Mouse (Mus musculus) ovary, postnatal 14 days (tissue): ENCODE results near the gene Atp6v1e1.

Experiments used
- DNase-seq: peaks from one replicate; pipeline ENCODE4 v3.0.0; 2022; ENCODE audit warnings: low spot score

The Atp6v1e1 gene

DNA sequence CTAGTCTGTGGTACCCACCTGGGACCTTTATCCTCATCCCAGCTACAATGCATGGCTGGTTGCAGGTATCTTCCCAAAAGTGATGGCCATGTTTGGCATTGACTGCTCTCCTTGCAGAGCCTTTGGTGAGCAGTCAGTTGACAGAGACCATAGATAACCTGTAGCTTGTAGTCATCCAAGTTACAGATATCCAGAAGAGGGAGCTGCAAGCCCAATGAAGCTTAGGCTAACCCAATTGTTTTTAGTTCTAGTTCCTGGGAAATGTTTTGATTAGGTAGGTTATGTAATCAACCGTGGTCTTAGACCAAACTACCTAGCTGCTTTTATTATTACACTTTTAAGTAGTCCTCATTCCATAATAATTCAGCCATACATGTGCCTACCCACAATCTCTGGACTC, 51.2 kb downstream of the Atp6v1e1 start:
- no peak for DNase-seq

GRCm38 (mm10) chr6:120769972-120770371, 52.6 kb downstream of the Atp6v1e1 start:
- DNase-seq, result no peak

DNA sequence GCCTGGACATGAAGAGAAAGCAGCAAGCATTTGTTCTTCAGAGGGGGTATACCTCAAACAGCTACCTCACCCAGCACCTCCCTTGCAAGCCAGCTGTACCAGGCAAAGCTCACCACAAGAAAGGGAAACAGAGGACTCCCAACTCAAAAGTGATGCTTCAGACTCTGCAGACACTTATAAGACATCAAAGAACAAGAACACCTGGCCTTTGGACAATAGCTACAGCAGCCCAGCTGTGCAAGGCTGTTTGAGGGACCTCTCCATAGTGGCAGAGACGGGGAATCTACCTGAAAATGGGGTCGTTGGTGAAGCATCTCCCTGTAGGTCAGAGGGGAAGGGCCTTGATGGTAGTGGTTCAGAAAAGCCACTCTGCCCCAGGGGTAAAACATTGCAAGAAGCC, 61.4 kb downstream of the Atp6v1e1 start:
- DNase-seq, result no peak

DNA sequence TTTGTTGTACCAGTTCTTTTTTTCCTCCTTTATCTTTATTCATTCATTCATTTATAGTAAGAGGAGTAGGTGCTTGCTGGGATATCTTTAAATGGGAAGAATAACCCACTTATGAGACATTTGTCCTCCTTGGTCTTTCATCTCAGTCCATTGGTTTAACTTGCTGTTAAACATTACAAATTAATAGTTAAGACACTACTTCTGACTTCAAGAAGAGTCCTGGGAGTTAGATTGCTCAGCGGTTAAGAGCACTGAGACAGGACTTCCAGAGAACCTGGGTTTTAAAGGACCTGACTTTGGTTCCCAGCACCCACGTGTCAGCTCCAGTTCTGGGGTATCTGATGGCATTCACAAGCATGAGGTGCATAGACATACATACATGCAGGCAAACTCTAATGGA, 76.2 kb downstream of the Atp6v1e1 start:
- no peak for DNase-seq
